Mouse (Mus musculus) monocyte, adult 2 months (primary cell): Measurements from ENCODE around the gene Trip13.

Source experiments
- DNase-seq, 2 experiments: peaks; one replicate each; pipeline ENCODE4 v3.0.0; 2022; ENCODE audit warnings: low spot score in 2 of 2, low read depth in 1 of 2

The Trip13 gene

DNA sequence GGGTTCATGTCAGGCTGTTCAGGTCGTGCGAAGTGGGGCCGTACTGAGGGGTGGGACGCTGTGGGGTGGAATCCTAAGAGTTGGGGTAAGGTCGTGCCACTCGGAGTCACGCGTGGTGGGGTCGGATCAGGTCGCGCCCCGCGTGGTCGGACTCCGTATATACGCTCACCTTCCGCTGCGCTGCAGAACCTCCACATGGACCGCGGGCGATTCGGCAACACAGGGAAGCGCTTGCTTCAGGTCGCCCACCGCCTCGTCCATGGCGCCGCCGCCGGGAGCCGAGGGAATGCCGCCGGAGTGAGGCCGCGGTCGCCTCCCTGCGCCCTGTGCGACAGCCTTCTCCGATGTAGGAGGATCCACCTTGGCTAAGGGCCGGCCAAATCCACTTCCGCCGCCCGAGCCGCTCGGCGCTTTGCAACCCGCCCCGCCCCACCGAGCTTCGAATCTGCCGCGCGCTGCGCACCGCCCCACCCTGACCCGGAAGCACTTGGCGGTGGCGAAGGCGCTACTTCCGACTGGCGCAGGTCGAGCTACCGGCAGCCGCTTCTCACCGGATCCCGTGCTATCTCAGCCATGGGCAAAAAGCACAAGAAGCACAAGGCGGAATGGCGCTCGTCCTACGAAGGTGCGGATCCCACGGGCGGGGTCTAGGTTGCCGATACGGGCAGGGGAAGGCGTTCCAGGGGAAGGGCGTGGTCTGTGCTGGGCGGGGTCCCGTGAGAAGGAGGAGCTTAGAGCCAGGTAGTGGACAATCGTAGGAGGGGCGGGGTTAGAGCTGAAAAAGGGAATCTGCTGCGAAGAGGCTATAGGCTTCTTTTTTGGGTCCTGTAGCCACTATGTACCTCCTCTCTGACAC, at the start of gene Trip13, which contains the start of gene Brd9:
Trip13 (minus strand) TSS at position 464 of the 856 bp plus-strand sequence.
Brd9 (plus strand) TSS at position 491 of the 856 bp plus-strand sequence.
- DNase-seq = peak; percentile 84 to 94

DNA sequence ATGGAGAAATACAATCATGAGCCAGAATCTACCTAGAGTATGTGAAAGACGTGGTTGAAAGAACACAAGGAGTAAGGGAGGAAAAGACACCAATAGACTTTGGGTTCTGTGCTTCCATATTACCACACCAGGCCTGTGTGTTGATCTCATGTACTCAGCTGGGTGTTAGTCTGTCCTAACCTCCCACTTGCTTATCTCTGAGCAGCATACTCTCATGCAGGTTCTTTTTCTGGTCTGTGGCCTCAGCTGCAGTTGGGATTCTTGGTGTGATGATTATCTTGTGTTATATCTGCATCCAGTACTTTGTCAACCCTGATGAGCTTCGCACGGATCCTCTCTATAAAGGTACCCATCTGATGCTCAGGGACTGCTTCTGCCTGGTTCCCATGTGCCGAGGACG, 39.4 kb upstream of the Trip13 start:
- DNase-seq = no peak

DNA sequence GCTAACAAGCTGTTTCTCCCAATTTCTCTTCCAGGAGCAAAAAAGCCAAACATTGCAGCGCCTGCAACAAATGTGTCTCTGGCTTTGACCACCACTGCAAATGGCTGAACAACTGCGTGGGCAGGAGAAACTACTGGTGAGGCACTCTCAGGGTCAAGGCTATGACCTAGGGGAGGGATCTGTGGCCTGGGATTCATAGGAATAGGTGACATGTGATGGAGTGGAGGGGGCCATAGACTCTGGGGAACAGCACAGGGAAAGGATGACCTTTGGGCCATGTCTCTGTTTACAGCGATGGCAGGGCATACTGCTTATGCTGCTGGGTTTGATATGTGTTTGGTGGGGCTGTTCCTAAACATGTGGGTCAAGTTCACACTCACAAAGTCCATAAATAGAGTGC, 36.9 kb upstream of the Trip13 start:
- DNase-seq = no peak

DNA sequence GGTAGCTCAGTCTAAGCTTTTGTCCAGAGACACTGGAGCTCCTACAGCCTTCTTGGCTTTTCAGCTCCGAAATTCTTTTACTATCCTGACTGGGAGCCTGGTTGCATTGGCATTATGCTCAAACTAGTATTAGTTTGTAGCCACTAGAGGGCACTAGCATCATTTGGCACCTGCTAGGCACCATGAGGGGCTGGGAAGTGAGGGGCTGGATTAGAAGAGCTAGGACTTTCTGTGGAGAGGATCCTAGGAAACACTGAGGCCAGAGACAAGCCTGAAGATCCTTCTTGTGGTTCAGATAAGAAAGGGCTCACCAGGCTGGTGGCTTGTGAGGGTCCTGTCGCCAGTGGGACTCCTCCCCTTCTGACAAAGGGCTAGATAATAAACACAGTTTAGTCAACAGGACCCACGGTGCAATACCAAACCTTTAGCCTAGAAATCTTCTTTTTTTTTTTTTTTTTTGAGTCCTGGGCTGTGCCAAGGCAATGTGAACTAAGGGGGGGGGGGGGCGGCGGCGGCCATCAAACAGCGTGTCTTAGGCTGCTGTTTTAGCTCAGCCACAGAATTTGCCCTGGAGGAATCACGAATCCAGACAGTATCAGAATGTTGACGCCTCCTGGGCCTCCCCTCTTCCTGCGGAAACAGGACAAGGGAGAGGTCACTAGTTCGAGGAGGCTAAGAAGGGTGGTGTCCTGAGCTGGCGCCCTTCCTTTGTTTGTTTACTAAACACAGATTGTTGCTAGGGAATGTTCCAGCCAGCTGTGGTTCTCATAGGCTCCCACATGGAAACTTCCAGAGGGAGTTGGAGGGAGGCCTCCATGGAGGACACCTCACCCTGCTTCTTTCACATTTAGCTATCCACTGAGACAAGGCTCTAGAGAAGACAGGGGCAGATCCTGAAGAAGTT, 33.2 kb upstream of the Trip13 start:
- DNase-seq = no peak

DNA sequence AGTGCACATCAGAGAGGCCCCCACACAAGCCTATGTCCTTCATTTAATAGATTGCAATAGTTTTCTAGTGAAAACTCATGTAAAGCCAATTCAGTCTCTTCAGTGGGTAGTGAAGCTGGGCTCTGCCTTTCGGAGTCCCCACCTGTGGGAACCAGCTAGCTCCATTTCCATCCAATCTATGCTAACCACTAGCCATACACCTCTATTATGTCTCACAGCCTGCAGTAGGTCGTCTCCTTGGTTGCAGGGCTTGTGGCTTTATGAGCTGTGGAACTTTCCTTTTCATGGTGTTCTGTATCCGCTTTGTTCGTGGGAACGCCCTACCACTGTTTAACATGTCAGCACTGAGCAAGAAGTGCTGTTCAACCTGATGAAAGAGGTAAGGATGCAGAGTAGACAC, 26.0 kb upstream of the Trip13 start, which contains the start of gene Zdhhc11:
Zdhhc11 (plus strand) TSS at position 301 of the 400 bp plus-strand sequence.
- DNase-seq = no peak

DNA sequence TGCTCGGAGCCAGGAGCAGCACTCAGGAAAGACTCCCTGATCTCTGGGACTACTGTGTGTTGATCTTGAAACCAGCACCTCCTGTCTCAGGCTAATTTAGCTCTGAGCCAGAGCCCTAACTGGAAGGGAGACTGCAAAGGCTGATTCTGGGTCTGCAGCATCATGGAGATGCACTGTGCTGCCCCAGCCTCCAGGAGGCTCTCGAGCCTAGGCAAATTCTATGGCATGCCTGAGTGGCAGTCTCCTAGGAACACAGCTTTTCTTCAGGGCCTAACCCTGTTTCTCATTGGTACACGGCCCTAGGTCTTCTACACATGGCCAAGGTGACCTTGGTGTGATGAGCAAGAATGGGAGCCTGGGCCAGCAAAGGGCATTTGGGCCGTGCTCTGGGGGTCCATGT, 23.6 kb upstream of the Trip13 start:
- DNase-seq = no peak

DNA sequence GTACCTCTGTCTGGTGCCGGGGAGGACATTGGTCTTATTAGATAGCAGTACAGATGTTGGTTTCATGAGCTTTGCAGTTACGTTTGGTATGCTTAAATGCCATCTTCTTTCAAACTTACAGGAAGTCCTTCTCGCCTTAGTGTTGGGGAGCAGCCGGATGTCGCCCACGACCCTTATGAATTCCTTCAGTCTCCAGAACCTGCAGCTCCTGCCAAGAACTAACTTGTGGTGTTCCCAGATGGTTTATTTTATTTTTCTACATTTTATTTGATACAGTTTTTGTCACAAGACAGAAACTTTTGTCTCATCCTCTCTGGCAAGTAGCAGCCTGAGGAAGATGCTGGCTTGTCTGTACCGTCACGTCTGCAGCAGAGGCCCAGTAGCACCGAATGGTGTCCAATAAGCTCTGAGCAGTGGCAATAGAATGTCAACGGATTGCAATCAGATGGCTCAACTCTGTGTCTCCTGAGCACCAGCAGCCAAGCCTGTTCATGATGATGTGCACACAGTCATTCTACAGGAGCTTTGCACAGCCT, 22.6 kb upstream of the Trip13 start:
- DNase-seq = no peak

DNA sequence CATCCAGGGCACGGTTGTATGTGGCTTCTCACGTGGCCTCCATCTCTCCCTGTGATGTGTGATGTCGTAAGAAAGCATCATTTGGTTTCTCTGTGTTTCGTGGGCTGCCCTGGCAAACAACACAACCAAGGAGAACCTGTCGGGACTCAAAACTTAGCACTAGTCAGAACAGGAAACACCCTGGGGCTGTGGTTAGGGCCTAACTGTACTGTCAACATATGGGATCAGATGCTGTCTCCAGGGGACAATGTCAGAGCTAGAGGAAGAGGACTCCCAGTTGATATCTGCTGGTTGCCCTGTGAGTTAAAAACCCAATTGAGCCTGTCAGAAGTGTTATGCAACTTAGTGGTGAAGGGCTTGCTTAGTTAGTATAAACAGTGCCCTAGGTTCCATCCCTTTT, 17.9 kb upstream of the Trip13 start:
- no peak for DNase-seq

DNA sequence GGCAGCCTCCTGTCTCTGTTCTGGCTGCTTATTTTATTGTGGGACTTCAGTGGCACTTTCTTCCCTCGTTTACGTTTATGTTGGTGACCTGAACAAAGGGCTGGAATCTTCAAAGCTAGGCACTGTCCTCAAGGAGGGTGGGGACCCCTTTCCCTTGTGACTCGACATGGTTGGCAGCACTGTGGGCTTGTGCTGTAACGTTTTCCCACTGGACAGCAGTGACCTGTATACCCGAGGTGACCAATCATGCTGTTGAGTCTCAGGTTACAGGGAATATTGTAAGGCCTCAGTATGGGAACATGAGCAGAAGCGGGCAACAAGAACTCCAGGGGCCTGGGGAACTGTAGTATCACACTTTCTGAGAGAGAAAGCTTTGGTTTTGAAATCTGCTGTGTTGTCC, 17.1 kb upstream of the Trip13 start:
- DNase-seq = no peak

DNA sequence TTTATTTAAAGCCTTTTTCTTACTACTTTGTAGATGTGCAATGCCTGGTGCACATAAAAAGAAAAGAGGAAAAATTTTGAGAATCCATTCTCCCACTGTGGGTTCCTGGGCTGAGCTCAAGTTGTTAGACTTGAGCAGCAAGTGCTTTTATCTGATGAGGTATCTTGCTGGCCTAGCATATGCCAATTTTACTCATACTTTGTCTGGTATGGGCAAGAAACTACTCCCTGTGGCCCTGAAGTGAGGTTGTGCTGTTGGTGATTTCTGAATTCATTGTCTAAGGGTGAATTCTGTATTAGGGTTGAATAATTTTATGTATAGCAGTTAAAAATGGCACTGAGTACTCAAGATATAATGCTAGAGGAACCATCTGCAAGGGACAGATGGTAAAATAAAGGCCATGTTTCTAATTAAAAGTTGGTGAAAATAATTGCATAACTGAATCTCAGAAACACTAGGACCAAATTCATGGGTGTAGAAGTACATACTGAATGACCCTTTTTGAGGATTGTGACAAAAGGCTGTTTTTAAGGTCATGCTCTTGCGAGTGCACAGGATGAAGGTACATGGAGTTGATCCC, 16.1 kb upstream of the Trip13 start:
- no peak for DNase-seq

DNA sequence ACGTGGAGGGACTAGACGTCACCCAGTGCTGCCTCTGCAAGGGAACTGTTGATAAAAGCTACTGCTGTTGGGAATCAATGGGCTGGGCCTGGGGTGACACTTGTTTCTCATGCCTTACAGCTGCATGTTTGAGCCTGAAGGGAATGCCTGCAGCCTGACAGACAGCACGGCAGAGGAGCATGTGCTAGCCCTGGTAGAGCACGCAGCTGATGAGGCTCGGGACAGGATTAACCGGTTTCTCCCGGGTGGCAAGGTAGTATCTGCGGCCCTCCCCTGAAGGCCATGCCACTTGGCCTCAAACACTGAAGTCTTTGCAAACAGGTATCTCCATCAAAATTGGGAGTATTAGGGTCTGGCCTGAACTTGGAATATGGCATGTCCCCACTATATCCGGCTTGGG, 7.0 kb upstream of the Trip13 start:
- no peak for DNase-seq

DNA sequence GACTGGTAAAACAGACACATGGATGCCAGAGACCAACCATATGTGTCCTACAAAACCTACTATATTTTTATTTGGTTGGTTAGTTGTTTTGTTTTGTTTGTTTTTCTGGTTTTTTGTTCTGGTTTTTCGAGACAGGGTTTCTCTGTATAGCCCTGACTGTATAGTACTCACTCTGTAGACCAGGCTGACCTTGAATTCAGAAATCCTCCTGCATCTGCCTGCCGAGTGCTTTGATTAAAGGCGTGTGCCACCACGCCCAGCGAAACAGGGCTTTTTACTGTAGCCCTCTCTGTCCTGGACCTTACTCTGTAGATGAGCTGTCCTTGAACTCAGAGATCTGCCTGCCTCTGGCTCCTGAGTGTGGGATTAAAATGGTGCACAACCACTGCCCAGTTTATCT, 1.5 kb upstream of the Trip13 start:
- DNase-seq = no peak

DNA sequence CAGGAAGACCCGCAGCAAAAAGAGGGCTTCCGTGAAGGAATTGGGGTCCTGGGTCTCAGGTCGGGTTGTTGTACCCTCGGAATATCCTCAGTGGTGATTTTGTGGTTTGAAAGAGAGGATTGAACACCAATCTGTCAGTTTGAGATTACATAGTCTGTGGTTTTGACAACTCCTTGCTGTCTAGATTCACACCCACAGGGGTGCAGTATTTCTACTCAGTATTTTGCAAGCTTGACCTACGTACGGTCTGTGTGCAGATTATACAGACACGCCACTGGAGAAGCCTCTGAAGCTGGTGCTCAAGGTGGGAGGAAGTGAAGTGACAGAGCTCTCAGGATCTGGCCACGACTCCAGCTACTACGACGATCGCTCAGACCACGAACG, 585 bp upstream of the Trip13 start:
- DNase-seq = no peak

DNA sequence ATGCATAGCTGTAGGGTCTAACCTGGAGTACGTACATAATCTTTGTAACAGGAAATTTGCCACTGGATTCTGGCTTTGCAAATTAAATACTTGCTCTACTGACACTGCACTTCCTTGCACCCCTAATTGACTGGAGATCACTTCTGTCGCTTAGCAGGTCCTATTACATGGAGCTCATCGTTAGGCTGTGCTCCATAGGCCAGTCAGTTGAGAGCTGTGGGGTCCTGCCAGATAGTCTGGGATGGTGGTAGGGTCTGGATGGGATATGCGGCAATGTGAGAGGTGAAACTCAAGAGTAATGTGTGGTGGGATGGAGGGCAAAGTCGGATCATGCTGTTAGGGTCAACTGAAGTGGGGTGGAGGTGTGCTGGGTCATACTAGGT, 655 bp downstream of the Trip13 start:
- no peak for DNase-seq

DNA sequence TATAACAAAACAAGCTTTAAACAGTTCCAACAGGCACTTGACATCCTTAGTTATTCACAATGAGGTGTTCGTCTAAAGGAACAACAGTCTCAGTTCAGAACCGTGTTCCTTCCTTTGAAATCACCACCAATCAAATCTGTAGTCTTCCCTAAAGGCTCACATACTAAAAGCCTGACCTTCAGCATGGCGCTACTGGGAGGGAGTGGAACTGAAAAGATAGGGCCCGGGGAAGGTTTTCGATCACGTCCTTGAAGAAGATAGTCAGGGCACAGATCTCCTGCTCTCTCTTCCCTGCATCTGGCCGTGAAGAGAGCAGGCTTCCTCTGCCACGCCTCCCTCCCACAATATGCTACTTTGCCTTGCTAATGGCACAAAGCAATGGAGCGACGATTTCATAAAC, 5.4 kb downstream of the Trip13 start:
- DNase-seq = no peak

DNA sequence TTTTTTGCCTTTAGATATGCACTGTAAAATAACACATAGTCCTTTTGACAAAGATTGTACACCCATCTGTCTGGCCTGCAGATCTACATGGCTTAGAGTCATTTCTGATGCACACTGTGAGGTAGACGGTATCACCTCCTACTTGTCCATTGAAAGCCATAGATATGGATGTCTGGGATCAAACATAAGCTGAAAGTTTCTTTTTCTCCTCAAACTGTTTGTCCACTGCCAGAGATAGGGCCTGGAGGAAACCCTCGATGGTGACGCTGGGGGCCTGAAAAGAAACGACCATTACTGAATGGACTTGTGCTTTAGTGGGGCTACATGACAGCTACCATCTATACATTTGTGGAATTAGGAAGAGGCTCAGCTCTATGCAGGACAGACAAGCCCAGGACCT, 24.5 kb downstream of the Trip13 start:
- no peak for DNase-seq

DNA sequence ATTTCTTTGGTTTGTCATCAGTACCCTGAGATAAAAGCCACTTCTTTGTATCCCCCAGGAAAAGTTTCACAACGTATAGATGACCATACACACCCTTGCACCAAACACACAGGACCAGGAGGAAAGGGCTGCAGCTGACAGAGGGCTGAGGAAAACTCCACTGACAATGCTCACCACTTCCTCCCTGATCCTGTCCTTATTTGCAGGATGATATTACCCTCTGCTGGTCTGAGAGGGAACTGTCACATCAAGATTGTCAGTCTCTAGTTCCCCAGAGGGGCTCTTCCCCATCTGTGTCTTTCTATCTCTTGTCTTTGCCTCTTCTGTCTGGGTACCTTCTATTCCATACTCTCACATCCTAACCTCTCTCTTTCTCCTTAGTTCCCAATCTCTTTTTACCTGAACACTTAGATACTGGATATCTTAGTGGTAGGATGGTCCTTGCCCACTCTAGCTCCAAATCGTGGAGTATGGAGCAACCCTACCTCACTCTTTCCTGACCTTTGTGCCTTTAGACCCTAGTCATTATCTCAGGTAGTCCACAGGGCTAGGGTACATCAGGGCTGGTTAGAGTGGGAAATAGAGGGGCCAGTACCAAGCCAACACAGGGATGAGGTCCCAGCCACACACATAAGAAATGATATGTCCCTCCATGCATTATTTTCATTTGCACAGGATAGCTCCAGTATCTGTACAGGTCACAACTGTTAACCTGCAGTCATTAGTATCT, 29.7 kb downstream of the Trip13 start:
- DNase-seq = no peak

DNA sequence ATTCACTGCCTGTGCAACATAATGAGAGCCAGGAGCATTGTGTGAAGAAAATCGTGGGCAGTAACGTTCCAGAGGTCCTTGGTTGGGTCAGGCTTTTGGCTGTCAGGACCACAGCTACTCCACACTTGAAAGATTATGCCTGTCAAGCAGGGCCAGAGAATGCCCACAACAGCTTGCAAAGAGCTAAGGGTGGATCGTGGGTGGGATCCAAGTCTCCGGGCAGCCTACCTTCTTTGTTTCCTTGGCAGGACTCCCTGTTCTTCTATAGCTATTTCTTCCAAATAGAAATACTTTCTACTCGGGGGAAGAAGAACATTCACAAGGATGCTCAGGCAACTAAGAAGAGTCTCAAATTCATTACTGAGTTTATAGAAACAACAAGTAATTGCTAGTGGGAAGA, 30.4 kb downstream of the Trip13 start:
- no peak for DNase-seq

DNA sequence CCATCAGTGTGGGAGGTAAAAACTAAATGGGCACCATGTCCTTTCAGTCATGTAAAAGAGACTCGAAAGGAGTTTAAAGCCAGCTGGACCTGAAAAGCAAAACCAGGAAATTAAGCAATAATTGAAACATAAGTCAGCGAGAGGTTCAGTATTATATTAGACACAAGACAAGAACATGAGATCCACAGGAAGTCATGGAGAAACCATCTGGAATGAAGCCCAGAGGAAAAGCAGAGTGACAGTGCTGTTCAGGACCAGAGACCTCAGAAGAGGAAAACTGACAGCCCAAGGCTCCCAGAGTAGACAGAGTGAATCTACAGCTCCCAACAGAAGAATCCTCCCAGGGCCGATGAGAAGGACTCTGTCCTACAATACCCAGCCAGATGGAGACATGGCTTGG, 40.0 kb downstream of the Trip13 start:
- no peak for DNase-seq

DNA sequence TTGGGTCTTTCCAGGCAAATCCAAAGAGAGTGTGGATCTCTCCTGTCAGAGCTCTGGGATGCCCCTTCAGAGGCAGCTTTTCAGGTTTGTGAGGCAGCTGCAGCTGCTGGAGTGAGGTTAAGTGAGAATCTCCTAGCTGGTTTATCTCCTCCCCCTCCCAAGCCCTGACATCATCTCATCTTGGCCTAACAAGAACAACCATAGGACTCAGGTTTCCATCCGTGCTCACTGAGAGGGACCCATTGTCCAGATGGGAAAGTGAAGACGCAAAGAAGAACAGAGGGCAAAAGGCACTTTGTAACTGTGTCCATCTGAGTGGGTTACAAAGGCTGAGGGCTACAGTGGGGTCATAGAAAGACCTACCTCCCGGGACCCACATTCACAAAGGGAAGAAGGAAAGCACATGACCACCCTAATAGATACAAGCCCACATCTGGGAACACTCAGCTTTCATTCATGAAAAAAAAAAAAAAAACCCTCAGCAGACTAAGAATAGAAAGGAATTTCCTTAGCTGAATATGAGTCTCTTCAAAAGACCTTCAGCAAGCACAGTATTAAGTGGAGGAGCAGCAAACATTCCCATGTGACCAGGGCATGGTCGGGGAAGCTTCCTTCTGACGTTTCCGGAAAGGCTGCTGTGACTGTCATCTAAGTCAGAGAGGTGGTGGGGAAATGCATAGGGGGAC, 44.9 kb downstream of the Trip13 start:
- DNase-seq = no peak
